Mouse (Mus musculus) forebrain, postnatal 0 days (tissue): Measurements from ENCODE around the gene Stk38. TPM values are rescaled to one million over a fixed set of nuclear protein-coding genes. Genes with fewer than 3 reads are reported as not detected.

Experiments used
- ATAC-seq: fragments of 200-750 bp; cut with Nextera tagmentation; 2 replicates; pipeline ENCODE4 v1.8.0; 2017; ENCODE audit warnings: mild to moderate bottlenecking, moderate library complexity
- DNase-seq: peaks from one replicate; pipeline ENCODE4 v3.0.0-alpha.2; 2015
- H3K27ac ChIP-seq: fragments of 300-500 bp; sonication (generic); 2 replicates; pipeline ENCODE4 v1.5.1; 2014; ENCODE audit warnings: low read depth, mild to moderate bottlenecking, antibody characterized with exemption, low read length, moderate library complexity, mixed read lengths
- H3K27me3 ChIP-seq: fragments of 300-500 bp; sonication (generic); 2 replicates; pipeline ENCODE4 v1.6.1; 2014; ENCODE audit warnings: mild to moderate bottlenecking, low read length, mixed read lengths; ENCODE audit not compliant: insufficient read depth
- H3K36me3 ChIP-seq: fragments of 300-500 bp; sonication (generic); 2 replicates; pipeline ENCODE4 v1.6.1; 2014; ENCODE audit warnings: mild to moderate bottlenecking, moderate library complexity; ENCODE audit not compliant: insufficient read depth
- H3K4me1 ChIP-seq: fragments of 300-500 bp; sonication (generic); 2 replicates; pipeline ENCODE4 v1.6.1; 2014; ENCODE audit warnings: antibody characterized with exemption; ENCODE audit not compliant: insufficient read depth
- H3K4me2 ChIP-seq: fragments of 300-500 bp; sonication (generic); 2 replicates; pipeline ENCODE4 v1.6.1; 2014; ENCODE audit warnings: low read depth, mild to moderate bottlenecking, moderate library complexity
- H3K4me3 ChIP-seq: fragments of 300-500 bp; sonication (generic); 2 replicates; pipeline ENCODE4 v1.5.1; 2014; ENCODE audit warnings: low read depth, low read length, mixed read lengths
- H3K9ac ChIP-seq: fragments of 300-500 bp; sonication (generic); 2 replicates; pipeline ENCODE4 v1.6.1; 2014; ENCODE audit warnings: mild to moderate bottlenecking
- H3K9me3 ChIP-seq: fragments of 300-500 bp; sonication (generic); 2 replicates; pipeline ENCODE4 v1.6.1; 2016; ENCODE audit warnings: low read length
- CTCF ChIP-seq: sonication (generic); IDR thresholded peaks from 2 replicates; pipeline ENCODE4 v1.5.1; 2016; ENCODE audit warnings: antibody characterized with exemption, control low read depth, low read depth
- WGBS: fragments of 180-500 bp; shearing (Covaris S2); extraction: QIAGEN DNeasy Blood & Tissue Kit; methylation state at CpG from one replicate; pipeline ENCODE4 v1.1.7; 2014; 5-methylcytosine and 5-hydroxymethylcytosine counted together
- polyA plus RNA-seq: library from polyadenylated mRNA; unstranded; fragments of >200 nt; fragmentation: Nextera tagmentation; extraction: Ambion mirVana; gene quantifications from 2 replicates; pipeline ENCODE4 v1.2.1, GENCODE M21; 2015
- total RNA-seq: library from RNA; depleted of rRNA; stranded (reverse); fragments of >200 nt; gene quantifications from 2 replicates; pipeline ENCODE4 v1.2.3, GENCODE M21; 2014

Stk38 gene
- total and polyA plus RNA-seq, 2 experiments from 2014 or later = 43.7 to 58.8 TPM

- DNase-seq = no peak
- Histone ChIP-seq H3K4me2 (no peak overlapping the region), H3K27me3 (no peaks in the 10 kb centered on the region), H3K27ac (no peak overlapping the region), H3K9ac (no peak overlapping the region), H3K9me3 (no peaks in the 10 kb centered on the region), H3K4me3 (no peak overlapping the region), H3K4me1 (no peaks in the 10 kb centered on the region), H3K36me3 (peaks cover 51% of the 10 kb centered on the region)
- 69% methylated on average over 10 of the region's 10 CpGs for WGBS
- TF ChIP-seq CTCF = no peak
- no peak for ATAC-seq
Observed at GRCm38 (mm10) chr17:28960597-28960996, 47.2 kb downstream of the Stk38 start.

- no peak for ATAC-seq
Observed at GRCm38 (mm10) chr17:28954416-28954815, 53.4 kb downstream of the Stk38 start.

GRCm38 (mm10) chr17:28953251-28953650 lies 54.5 kb downstream of the Stk38 start:
- peak overlapping the region; percentile 80 for H3K9ac ChIP-seq
- DNase-seq (peak; percentile 49), ATAC-seq (no peak)
- peaks cover 7% of the 10 kb centered on the region; the same call in 1 of the 2 replicates for H3K36me3 ChIP-seq
- TF ChIP-seq CTCF = no peak
- H3K9me3 ChIP-seq = no peaks in the 10 kb centered on the region
- peak overlapping the region; percentile 76 for H3K4me2 ChIP-seq
- WGBS = 19% methylated on average over 9 of the region's 9 CpGs
- H3K27ac ChIP-seq = peak overlapping the region; percentile 97
- H3K4me3 ChIP-seq = peak overlapping the region; percentile 73
- H3K27me3 ChIP-seq = no peaks in the 10 kb centered on the region
- H3K4me1 ChIP-seq = peaks cover 12% of the 10 kb centered on the region

More at GRCm38 (mm10) chr17:28954416-28954815, 53.4 kb downstream of the Stk38 start:
- peak overlapping the region; percentile 76; the same call in 1 of the 2 replicates for H3K4me2 ChIP-seq
- no peak overlapping the region for H3K9ac ChIP-seq
- H3K4me1 ChIP-seq = peaks cover 12% of the 10 kb centered on the region
- no peak for TF ChIP-seq CTCF
- H3K27me3 ChIP-seq = no peaks in the 10 kb centered on the region
- no peak overlapping the region for H3K27ac ChIP-seq
- no peak overlapping the region for H3K4me3 ChIP-seq
- H3K9me3 ChIP-seq = no peaks in the 10 kb centered on the region
- no peak for DNase-seq
- WGBS = 98% methylated on average over 9 of the region's 9 CpGs
- H3K36me3 ChIP-seq = peaks cover 7% of the 10 kb centered on the region; the same call in 1 of the 2 replicates

GRCm38 (mm10) chr17:28951831-28952799 lies 55.7 kb downstream of the Stk38 start, which contains the start of gene Kctd20:
Kctd20 (plus strand) TSS chr17:28951950.
- ATAC-seq (peak; percentile 89), DNase-seq (peak; percentile 95)
- Histone ChIP-seq H3K9ac (peak within 1 kb of the TSS; percentile 80), H3K36me3 (no peaks in the 10 kb centered on the region), H3K4me2 (peak within 1 kb of the TSS; percentile 76), H3K27ac (peak within 1 kb of the TSS; percentile 97), H3K9me3 (no peaks in the 10 kb centered on the region), H3K4me3 (peak within 1 kb of the TSS; percentile 73), H3K4me1 (peaks cover 12% of the 10 kb centered on the region), H3K27me3 (no peaks in the 10 kb centered on the region)
- TF ChIP-seq CTCF = peak; percentile 11; the same call in 1 of the 2 replicates
- under 1% methylated on average over 65 of the region's 80 CpGs for WGBS

- Histone ChIP-seq H3K4me1 (peaks cover 12% of the 10 kb centered on the region), H3K9me3 (no peaks in the 10 kb centered on the region), H3K4me3 (no peak overlapping the region), H3K27me3 (no peaks in the 10 kb centered on the region), H3K9ac (no peak overlapping the region), H3K36me3 (no peaks in the 10 kb centered on the region), H3K4me2 (no peak overlapping the region), H3K27ac (no peak overlapping the region)
- DNase-seq (no peak), ATAC-seq (no peak)
- 69% methylated on average over 4 of the region's 4 CpGs for whole genome bisulfite sequencing
- TF ChIP-seq CTCF = no peak
Observed at GRCm38 (mm10) chr17:28950751-28951150, 57.0 kb downstream of the Stk38 start.

GRCm38 (mm10) chr17:28948661-28949060 lies 59.1 kb downstream of the Stk38 start:
- Histone ChIP-seq H3K9ac (no peak overlapping the region), H3K27ac (no peak overlapping the region), H3K4me3 (no peak overlapping the region), H3K4me2 (no peak overlapping the region), H3K4me1 (peaks cover 4% of the 10 kb centered on the region), H3K9me3 (no peaks in the 10 kb centered on the region), H3K36me3 (no peaks in the 10 kb centered on the region), H3K27me3 (no peaks in the 10 kb centered on the region)
- WGBS = 71% methylated on average over 4 of the region's 4 CpGs
- ATAC-seq (no peak), DNase-seq (no peak)
- TF ChIP-seq CTCF = no peak
